Mouse (Mus musculus) embryo, embryonic 10.5 days (tissue): Measurements from ENCODE around the gene Ovol2.
"Not testable (repeated sequence)": the region's sequence is repeated elsewhere in the genome, so short reads cannot be mapped to it uniquely, and the experiment has no call there.

Source experiments
- DNase-seq: peaks from one replicate; pipeline ENCODE4 v3.0.0-alpha.2; 2015; ENCODE audit warnings: low spot score

Gene Ovol2

GRCm38 (mm10) chr2:144331401-144332302, at the start of gene Ovol2:
Gene Ovol2, minus strand, starts transcription at chr2:144332146.
- peak; percentile 39 for DNase-seq

GRCm38 (mm10) chr2:144381741-144382140, 49.8 kb upstream of the Ovol2 start:
- no peak for DNase-seq

- no peak for DNase-seq
These were observed 49.3 kb upstream of the Ovol2 start for GRCm38 (mm10) chr2:144381293-144381692.

DNA sequence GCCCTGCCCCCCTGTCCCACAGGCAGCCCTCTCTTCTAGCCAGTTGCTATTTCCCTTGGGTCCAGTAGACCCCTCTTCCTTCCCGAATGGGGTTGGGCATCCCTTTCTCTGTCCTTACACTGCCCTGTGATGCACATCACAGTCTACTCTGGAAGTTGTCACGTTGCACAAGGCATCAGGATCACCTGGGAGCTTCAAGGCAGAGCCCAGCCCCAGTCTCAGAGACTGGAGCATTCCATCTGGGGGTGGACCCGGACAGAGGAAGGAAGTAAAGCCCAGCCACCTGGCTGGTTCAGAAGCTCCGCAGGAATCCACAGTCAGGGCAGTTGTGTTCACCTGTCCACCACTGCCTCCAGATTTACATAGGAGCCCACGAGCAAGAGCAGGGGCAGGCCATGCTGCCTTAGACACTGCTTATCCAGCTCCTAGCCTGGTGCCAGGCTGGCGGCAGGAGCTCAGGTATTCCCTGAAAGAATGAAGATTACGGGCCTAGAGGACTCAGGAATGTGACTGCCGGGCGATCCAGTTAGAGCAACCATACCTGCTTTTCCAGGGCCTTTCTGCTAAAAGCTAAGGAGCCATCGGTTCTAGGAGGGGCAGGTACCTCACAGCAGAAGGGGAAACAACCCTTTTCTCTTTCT, 43.2 kb upstream of the Ovol2 start:
- DNase-seq = no peak

DNA sequence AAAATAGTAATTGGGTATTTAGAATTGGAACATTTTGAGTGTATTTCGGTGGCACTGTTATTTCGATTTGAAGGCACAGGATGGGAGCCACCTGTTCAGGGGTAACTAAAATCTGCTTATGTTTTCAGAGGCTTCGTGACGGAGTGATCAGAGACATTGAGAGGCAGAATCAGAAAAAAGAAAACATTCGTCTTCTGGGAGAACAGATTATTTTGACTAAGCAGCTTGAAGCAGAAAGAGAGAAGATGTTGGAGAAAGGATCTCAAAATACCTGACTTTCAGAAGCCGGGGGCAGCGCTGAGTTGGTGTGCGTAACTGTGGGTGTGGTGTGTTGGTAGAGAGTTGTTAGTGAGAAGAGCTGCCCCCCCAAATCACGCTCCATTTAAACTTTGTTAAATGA, 41.1 kb upstream of the Ovol2 start:
- no peak for DNase-seq

DNA sequence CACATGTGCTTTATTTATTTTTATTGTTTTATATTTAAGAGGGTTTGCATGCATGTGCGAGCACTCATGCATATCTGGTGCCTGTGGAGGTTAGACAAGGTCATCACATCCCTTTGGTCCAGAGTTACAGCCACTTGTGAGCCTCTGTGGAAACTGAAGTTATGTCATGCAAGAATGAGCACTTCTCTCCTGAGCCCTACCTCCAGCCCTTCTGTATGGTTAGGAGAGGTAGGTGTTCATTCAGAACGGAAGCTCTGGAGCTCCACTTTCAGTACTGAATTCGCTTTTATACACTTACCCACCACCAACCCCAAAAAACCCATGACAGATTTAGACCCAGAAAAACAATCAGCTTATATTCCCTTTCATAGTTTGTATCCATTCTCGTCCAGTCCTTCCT, 39.6 kb upstream of the Ovol2 start:
- no peak for DNase-seq

DNA sequence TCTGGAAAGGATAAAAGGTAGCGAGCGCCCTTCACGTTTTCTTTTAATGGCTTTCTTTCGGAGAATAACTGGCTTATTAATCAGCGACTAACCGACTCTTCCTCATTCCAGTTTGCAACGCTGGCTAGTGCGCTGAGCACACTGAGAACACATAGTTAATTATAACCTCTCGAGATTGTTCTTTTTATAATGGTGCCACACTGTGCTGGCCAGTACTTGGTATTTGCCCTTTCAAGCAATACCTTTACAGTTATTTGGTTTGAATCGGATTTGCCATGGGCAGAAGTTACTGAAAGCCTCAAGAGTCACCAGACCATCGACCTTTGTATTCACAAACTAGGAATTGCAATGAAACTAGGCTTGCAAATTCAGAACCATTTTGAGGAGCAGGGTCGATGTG, 37.6 kb upstream of the Ovol2 start:
- DNase-seq = no peak

- peak; percentile 79 for DNase-seq
These were observed 37.1 kb upstream of the Ovol2 start for GRCm38 (mm10) chr2:144369020-144369421.

- DNase-seq = peak; percentile 98
These were observed 36.6 kb upstream of the Ovol2 start, which contains the start of the genes Kat14 and Pet117 for GRCm38 (mm10) chr2:144368400-144369019. Gene Kat14, plus strand, starts transcription at chr2:144368983. Gene Pet117, plus strand, starts transcription at chr2:144368996.

- no peak for DNase-seq
These were observed 20.9 kb upstream of the Ovol2 start for GRCm38 (mm10) chr2:144352843-144353242.

- DNase-seq = no peak
These were observed 16.6 kb upstream of the Ovol2 start for GRCm38 (mm10) chr2:144348525-144348924.

- no peak for DNase-seq
These were observed 11.2 kb upstream of the Ovol2 start for GRCm38 (mm10) chr2:144343158-144343557.

GRCm38 (mm10) chr2:144338149-144338548, 6.2 kb upstream of the Ovol2 start:
- not testable (repeated sequence) for DNase-seq

DNA sequence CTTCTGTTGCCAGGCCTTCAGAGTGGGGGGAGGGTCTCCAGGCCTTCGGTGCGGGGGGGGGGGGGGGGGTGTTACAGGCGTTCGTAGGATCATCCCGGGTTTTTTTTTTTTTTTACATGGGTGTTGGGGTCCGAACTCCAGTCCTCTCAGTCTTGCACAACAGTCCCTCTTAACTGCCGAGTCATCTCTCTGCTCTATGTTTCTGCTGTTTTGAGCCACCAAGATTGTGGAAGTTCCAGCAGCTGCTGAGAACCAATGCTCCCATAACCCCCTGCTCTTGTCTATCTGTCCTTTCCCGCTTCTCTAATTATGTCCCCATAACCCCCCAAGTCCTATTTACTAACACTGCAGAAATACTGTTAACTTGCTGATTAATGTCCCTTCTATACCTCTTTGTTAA, 5.8 kb upstream of the Ovol2 start:
- no peak for DNase-seq

- no peak for DNase-seq
These were observed 5.3 kb upstream of the Ovol2 start for GRCm38 (mm10) chr2:144337230-144337629.

- DNase-seq = peak; percentile 50
These were observed 1.3 kb upstream of the Ovol2 start for GRCm38 (mm10) chr2:144333138-144333842.

DNA sequence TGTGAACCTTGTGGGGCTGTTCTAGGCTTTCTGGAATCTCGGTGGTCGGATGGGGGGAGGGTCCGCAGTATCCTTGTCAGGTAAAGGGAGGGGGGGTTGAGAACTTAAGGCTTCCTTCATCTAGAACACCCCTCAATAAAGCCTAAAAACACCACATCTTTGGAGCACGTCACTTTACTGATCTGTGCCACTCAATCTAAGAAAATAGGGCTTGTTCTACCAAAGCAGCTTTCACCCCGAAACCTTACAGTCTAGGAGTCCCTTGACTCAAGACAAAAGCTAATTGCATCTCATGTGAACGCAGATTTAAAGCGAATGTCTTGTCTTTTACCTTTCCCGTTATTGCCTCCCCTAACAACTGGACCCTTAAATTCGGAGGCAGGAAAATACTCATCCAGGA, 540 bp upstream of the Ovol2 start:
- DNase-seq = peak; percentile 55

- DNase-seq = peak; percentile 40
These were observed 980 bp downstream of the Ovol2 start for GRCm38 (mm10) chr2:144330960-144331371.

GRCm38 (mm10) chr2:144330352-144330959, 1.5 kb downstream of the Ovol2 start:
- peak; percentile 50 for DNase-seq

- no peak for DNase-seq
These were observed 2.0 kb downstream of the Ovol2 start for GRCm38 (mm10) chr2:144329937-144330336.

DNA sequence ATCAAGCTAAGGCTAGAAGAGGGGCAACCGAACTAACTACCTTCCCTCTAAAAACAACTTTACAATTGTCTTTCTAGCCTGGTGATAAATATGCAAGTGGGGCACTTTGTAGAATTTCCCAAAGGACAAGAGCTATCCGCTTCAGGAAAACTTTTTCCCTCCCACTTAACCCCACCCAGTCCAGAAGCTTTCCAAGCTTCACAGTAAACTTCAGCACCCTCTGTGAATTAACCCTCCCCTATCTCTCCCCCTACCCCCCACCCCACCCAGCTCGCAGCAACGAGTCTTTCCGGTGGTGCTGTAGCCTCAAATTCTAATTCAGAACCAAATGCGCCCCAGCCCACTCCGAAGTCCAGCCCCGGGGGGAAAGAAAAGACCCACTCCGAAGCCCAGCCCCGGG, 2.5 kb downstream of the Ovol2 start:
- DNase-seq = no peak

GRCm38 (mm10) chr2:144324218-144324617, 7.7 kb downstream of the Ovol2 start:
- no peak for DNase-seq
